Mouse (Mus musculus) limb, embryonic 14.5 days (tissue): Measurements from ENCODE around the gene Rasgef1c. TPM values are rescaled to one million over a fixed set of nuclear protein-coding genes. Genes with fewer than 3 reads are reported as not detected.

ENCODE experiments used
- ATAC-seq: fragments of 200-750 bp; cut with Nextera tagmentation; 2 replicates; pipeline ENCODE4 v1.8.0; 2017; ENCODE audit warnings: low read depth, moderate number of reproducible peaks, moderate TSS enrichment; ENCODE audit not compliant: low FRiP score
- DNase-seq: peaks from one replicate; pipeline ENCODE4 v3.0.0-alpha.2; 2015; ENCODE audit warnings: low spot score
- H3K27ac ChIP-seq: fragments of 300-500 bp; sonication (generic); replicated peaks from 2 replicates; pipeline ENCODE4 v1.5.1; 2014; ENCODE audit warnings: low read depth, mild to moderate bottlenecking, low read length, moderate library complexity, mixed read lengths
- H3K27me3 ChIP-seq: fragments of 300-500 bp; sonication (generic); 2 replicates; pipeline ENCODE4 v1.6.1; 2014; ENCODE audit warnings: low read length, mixed read lengths; ENCODE audit not compliant: control insufficient read depth, insufficient read depth
- H3K36me3 ChIP-seq: fragments of 300-500 bp; sonication (generic); 2 replicates; pipeline ENCODE4 v1.6.1; 2014; ENCODE audit warnings: mild to moderate bottlenecking, low read length, moderate library complexity, mixed read lengths; ENCODE audit not compliant: control insufficient read depth, insufficient read depth
- H3K4me1 ChIP-seq: fragments of 300-500 bp; sonication (generic); 2 replicates; pipeline ENCODE4 v1.6.1; 2014; ENCODE audit warnings: antibody characterized with exemption, low read length, mixed read lengths; ENCODE audit not compliant: control insufficient read depth, insufficient read depth
- H3K4me2 ChIP-seq: fragments of 300-500 bp; sonication (generic); replicated peaks from 2 replicates; pipeline ENCODE4 v1.6.1; 2014; ENCODE audit warnings: low read depth, mild to moderate bottlenecking, low read length, moderate library complexity; ENCODE audit not compliant: severe bottlenecking
- H3K4me3 ChIP-seq: fragments of 300-500 bp; sonication (generic); replicated peaks from 2 replicates; pipeline ENCODE4 v1.5.1; 2014; ENCODE audit warnings: low read length
- H3K9ac ChIP-seq: fragments of 300-500 bp; sonication (generic); 2 replicates; pipeline ENCODE4 v1.6.1; 2014; ENCODE audit warnings: mild to moderate bottlenecking, low read depth, low read length, moderate library complexity; ENCODE audit not compliant: severe bottlenecking
- H3K9me3 ChIP-seq: fragments of 300-500 bp; sonication (generic); 2 replicates; pipeline ENCODE4 v1.6.1; 2016; ENCODE audit warnings: low read length; ENCODE audit not compliant: control insufficient read depth
- POLR2A ChIP-seq: fragments of 200-500 bp; IDR thresholded peaks from 2 replicates; pipeline ENCODE4 v1.8.0; 2012; ENCODE audit warnings: inconsistent platforms, mild to moderate bottlenecking, moderate library complexity, borderline replicate concordance; ENCODE audit not compliant: insufficient read depth, insufficient read length; ENCODE audit errors: extremely low read depth
- WGBS: fragments of 180-500 bp; shearing (Covaris S2); extraction: QIAGEN DNeasy Blood & Tissue Kit; methylation state at CpG from one replicate; pipeline ENCODE4 v1.1.7; 2014; 5-methylcytosine and 5-hydroxymethylcytosine counted together
- polyA plus RNA-seq, 2 experiments: library from polyadenylated mRNA; depleted of rRNA in 1 of 2; stranded (reverse) in 1 of 2; unstranded in 1 of 2; fragments of >200 nt; fragmentation: Nextera tagmentation in 1 of 2; extraction: Ambion mirVana in 1 of 2; gene quantifications; 2 replicates each; pipeline versions ENCODE4 v1.2.1 to v1.2.3; 2012 to 2014

Gene Rasgef1c
- polyA plus RNA-seq, 2 experiments: 0.34 to 0.43 TPM

- H3K4me2 ChIP-seq: no peak overlapping the region
- no peak overlapping the region for H3K9ac ChIP-seq
- H3K27ac ChIP-seq: no peak overlapping the region
- 75% methylated on average over 3 of the region's 3 CpGs for WGBS
- no peak for TF ChIP-seq POLR2A
- ATAC-seq (no peak), DNase-seq (no peak)
- H3K4me3 ChIP-seq: no peak overlapping the region
- H3K4me1 ChIP-seq: peaks cover 6% of the 10 kb centered on the region
- no peaks in the 10 kb centered on the region for H3K36me3 ChIP-seq
- no peaks in the 10 kb centered on the region for H3K27me3 ChIP-seq
- H3K9me3 ChIP-seq: no peaks in the 10 kb centered on the region
Observed at GRCm38 (mm10) chr11:50022085-50022484, 120.5 kb downstream of the Rasgef1c start.

DNA sequence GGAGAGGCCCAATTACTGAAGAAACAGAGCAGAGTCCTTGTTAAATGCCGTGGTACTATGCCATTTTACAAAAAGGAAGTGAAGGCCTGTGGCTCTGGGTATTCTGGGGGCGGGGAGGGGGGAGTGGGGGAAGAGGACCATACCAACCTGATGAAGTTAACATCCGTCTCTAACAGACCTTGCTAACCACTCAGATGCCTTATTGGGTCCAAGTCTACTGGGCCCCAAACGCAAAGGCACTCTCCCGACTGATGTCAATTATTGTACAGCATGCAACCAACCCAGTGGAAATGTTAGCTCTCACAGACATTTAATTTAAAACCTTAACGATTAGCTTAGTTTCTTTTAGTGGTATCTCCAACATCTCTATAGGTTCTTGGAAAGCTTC is 122.8 kb downstream of the Rasgef1c start:
- DNase-seq: peak; percentile 9
- 0 out of 2 replicates have a peak, but pooled peaks have one; percentile 14 for ATAC-seq
- H3K36me3 ChIP-seq: no peaks in the 10 kb centered on the region
- WGBS: 57% methylated on average over 6 of the region's 6 CpGs
- TF ChIP-seq POLR2A: no peak
- H3K27me3 ChIP-seq: no peaks in the 10 kb centered on the region
- H3K4me3 ChIP-seq: peak overlapping the region; percentile 97
- peaks cover 18% of the 10 kb centered on the region for H3K4me1 ChIP-seq
- no peak overlapping the region for H3K9ac ChIP-seq
- peak overlapping the region; percentile 63 for H3K4me2 ChIP-seq
- H3K9me3 ChIP-seq: no peaks in the 10 kb centered on the region
- H3K27ac ChIP-seq: no peak overlapping the region

DNA sequence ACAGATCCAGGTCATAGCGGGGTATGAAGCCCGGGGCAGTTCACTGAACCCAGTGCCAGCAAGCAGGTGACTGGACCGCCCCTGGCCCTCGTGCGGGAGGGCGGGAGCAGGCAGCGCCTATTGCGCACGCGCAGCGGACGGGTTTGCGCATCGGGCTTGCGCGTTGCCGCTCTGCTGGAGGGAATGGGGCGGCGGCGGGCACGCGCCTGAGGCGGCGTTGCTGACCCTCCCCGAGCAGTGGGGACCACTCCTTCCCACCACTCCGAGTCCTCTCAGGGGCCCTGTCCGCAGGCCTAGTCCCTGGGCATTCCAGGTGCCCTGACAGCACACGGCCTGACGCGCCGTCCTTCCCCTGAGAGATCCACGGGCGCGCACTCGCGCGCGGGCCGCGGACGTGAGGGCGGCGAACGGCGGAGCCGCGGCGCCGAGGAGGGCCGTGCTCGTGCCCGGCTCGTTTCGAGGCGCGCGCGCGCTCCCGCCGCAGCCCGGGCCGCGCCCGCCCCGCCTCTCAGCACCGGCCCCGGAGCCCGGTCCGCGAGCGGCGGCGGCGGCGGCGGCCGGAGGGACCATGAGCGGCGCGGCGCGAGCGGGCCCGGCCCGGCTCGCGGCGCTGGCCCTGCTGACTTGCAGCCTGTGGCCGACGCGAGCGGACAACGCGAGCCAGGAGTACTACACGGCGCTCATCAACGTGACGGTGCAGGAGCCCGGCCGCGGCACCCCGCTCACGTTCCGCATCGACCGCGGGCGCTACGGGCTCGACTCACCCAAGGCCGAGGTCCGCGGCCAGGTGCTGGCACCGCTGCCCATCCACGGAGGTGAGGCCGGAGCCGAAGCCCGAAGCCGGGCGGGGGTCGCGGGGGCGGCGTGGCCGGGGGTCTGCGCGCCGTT is 123.4 kb downstream of the Rasgef1c start, which contains the start of gene Rnf130:
TSS of gene Rnf130 (plus strand) at position 514 of the 888 bp plus-strand sequence.
- peak; percentile 93 for DNase-seq
- Histone ChIP-seq H3K27me3 (no peaks in the 10 kb centered on the region), H3K9ac (peak within 1 kb of the TSS; percentile 98), H3K4me3 (peak within 1 kb of the TSS; percentile 97), H3K9me3 (no peaks in the 10 kb centered on the region), H3K4me2 (peak within 1 kb of the TSS; percentile 63), H3K4me1 (peaks cover 18% of the 10 kb centered on the region), H3K36me3 (no peaks in the 10 kb centered on the region), H3K27ac (peak within 1 kb of the TSS; percentile 91)
- peak; percentile 90 for ATAC-seq
- WGBS: under 1% methylated on average over 74 of the region's 129 CpGs
- TF ChIP-seq POLR2A: peak; percentile 88; the same call in 1 of the 2 replicates

DNA sequence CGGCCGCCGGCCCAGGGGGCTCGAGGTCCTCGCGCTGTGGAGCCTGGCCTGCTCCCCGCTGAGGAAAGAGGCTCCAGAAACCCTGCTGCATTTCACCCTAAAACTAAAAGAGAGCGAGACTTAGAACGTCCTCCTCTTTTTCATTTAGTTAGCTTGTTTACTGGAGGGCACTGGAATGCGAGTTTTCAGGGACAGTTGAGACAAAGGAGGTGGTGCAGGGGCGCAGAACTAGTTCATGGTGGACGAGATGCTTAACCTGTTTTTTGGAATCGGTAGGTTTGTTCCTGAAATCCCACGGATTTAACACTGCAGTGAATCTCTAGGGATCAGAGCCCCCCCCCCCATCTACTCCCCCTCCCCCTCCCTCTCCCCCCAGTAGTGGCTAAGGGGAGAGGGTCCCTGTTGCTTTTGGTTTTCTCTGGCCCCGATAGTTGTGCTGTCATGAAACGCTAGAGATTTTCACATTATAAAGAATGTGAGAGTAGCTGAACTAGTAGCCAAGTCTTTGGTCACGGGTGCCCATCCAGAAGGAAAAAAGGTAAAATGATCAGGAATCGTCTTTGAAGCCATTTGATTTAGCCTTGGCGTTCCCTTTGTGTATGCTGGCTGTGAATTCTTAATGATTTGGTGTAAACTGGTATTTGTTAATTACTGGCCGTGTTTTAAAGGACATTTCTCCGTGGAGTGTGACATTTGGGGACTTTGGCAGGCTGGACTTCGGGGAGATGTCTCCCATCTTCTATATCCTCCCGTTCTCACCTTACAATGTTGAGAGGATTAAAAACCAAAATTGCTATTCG is 124.3 kb downstream of the Rasgef1c start:
- Histone ChIP-seq H3K4me2 (peak overlapping the region; percentile 63), H3K27me3 (no peaks in the 10 kb centered on the region), H3K9me3 (no peaks in the 10 kb centered on the region), H3K4me1 (peaks cover 18% of the 10 kb centered on the region), H3K4me3 (peak overlapping the region; percentile 97), H3K9ac (peak overlapping the region; percentile 98), H3K36me3 (no peaks in the 10 kb centered on the region), H3K27ac (peak overlapping the region; percentile 91)
- 6% methylated on average over 19 of the region's 24 CpGs for WGBS
- DNase-seq (no peak), ATAC-seq (peak; percentile 4; the same call in 1 of the 2 replicates)
- no peak for TF ChIP-seq POLR2A

DNA sequence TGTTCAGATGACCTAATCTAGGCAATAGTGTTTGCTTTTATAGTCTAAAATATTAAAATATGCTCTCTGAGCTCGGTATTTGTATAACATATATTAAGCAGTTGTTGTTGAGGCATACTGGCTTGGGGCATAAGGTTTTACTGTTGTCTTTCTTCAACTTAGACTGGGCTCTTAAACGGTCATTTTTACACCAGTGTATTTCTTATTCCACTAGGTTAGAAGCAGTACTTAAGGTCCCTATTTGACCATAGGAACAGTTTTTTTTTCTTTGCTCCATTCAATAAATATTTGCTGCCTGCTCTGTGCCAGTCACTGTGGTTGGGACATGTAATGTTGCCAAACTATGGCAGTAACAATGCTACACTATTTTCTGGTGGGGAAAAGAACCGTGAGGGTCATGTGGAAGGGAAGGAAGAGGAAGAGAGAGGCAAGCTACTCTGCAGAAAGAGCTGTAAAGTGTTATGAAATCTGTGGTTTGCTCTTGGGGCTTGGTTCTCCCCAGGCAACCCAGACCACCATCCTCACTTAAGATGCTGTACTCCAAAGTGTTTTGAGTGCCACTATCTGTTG is 125.0 kb downstream of the Rasgef1c start:
- 17% methylated on average over 3 of the region's 3 CpGs for WGBS
- no peak overlapping the region for H3K27ac ChIP-seq

More for the DNA sequence above, 125.0 kb downstream of the Rasgef1c start:
- DNase-seq (no peak), ATAC-seq (no peak)
- H3K36me3 ChIP-seq: no peaks in the 10 kb centered on the region
- no peaks in the 10 kb centered on the region for H3K27me3 ChIP-seq
- H3K4me1 ChIP-seq: peaks cover 18% of the 10 kb centered on the region
- H3K9me3 ChIP-seq: no peaks in the 10 kb centered on the region
- no peak for TF ChIP-seq POLR2A
- peak overlapping the region; percentile 97 for H3K4me3 ChIP-seq
- H3K4me2 ChIP-seq: peak overlapping the region; percentile 63
- peak overlapping the region; percentile 98; the same call in 1 of the 2 replicates for H3K9ac ChIP-seq
